Mouse (Mus musculus): Measurements from ENCODE around the gene Ralgapa1.
"Not testable (repeated sequence)": the region's sequence is repeated elsewhere in the genome, so short reads cannot be mapped to it uniquely, and the experiment has no call there.

Ralgapa1 gene

GRCm38 (mm10) chr12:55800144-55800543 is 20.8 kb downstream of the Ralgapa1 start:
- DNase-seq (ENCODE audit: low spot score in 2 of 2): no peak

- DNase-seq (ENCODE audit: low spot score in 2 of 2): no peak
Measured at GRCm38 (mm10) chr12:55798745-55799144, 22.2 kb downstream of the Ralgapa1 start.

GRCm38 (mm10) chr12:55797103-55797502 is 23.9 kb downstream of the Ralgapa1 start:
- no peak for DNase-seq (ENCODE audit: low spot score in 2 of 2)

GRCm38 (mm10) chr12:55794485-55794884 is 26.5 kb downstream of the Ralgapa1 start:
- DNase-seq (ENCODE audit: low spot score in 2 of 2): not testable (repeated sequence)

- DNase-seq (ENCODE audit: low spot score in 2 of 2): no peak
Measured at GRCm38 (mm10) chr12:55785252-55785651, 35.7 kb downstream of the Ralgapa1 start.

- no peak for DNase-seq (ENCODE audit: low spot score in 2 of 2)
Measured at GRCm38 (mm10) chr12:55782662-55783061, 38.3 kb downstream of the Ralgapa1 start.

GRCm38 (mm10) chr12:55778301-55778700 is 42.7 kb downstream of the Ralgapa1 start:
- DNase-seq (ENCODE audit: low spot score in 2 of 2): no peak

- no peak for DNase-seq (ENCODE audit: low spot score in 2 of 2)
Measured at GRCm38 (mm10) chr12:55777356-55777755, 43.6 kb downstream of the Ralgapa1 start.

- no peak for DNase-seq (ENCODE audit: low spot score in 2 of 2)
Measured at GRCm38 (mm10) chr12:55774316-55774715, 46.7 kb downstream of the Ralgapa1 start.

GRCm38 (mm10) chr12:55720319-55720718 is 100.6 kb downstream of the Ralgapa1 start:
- DNase-seq (ENCODE audit: low spot score in 2 of 2): no peak

GRCm38 (mm10) chr12:55705881-55706280 is 115.1 kb downstream of the Ralgapa1 start:
- DNase-seq (ENCODE audit: low spot score in 2 of 2): no peak

- no peak for DNase-seq (ENCODE audit: low spot score in 2 of 2)
Measured at GRCm38 (mm10) chr12:55666699-55667098, 154.3 kb downstream of the Ralgapa1 start.

- DNase-seq (ENCODE audit: low spot score in 2 of 2): not testable (repeated sequence)
Measured at GRCm38 (mm10) chr12:55663194-55663593, 157.8 kb downstream of the Ralgapa1 start.

GRCm38 (mm10) chr12:55648011-55648525 is 172.9 kb downstream of the Ralgapa1 start:
- DNase-seq (ENCODE audit: low spot score in 2 of 2): no peak

- DNase-seq (ENCODE audit: low spot score in 2 of 2): no peak
Measured at GRCm38 (mm10) chr12:55626711-55627110, 194.3 kb downstream of the Ralgapa1 start.

- no peak for DNase-seq (ENCODE audit: low spot score in 2 of 2)
Measured at GRCm38 (mm10) chr12:55623254-55623653, 197.7 kb downstream of the Ralgapa1 start.

GRCm38 (mm10) chr12:55622615-55623245 is 198.2 kb downstream of the Ralgapa1 start:
- no peak for DNase-seq (ENCODE audit: low spot score in 2 of 2)

- DNase-seq (ENCODE audit: low spot score in 2 of 2): no peak
Measured at GRCm38 (mm10) chr12:55620321-55620720, 200.6 kb downstream of the Ralgapa1 start.

- DNase-seq (ENCODE audit: low spot score in 2 of 2): no peak
Measured at GRCm38 (mm10) chr12:55610812-55611211, 210.2 kb downstream of the Ralgapa1 start.

GRCm38 (mm10) chr12:55607902-55608301 is 213.1 kb downstream of the Ralgapa1 start:
- no peak for DNase-seq (ENCODE audit: low spot score in 2 of 2)

- no peak for DNase-seq (ENCODE audit: low spot score in 2 of 2)
Measured at GRCm38 (mm10) chr12:55604411-55604810, 216.6 kb downstream of the Ralgapa1 start.

- no peak for DNase-seq (ENCODE audit: low spot score in 2 of 2)
Measured at GRCm38 (mm10) chr12:55600503-55600994, 220.4 kb downstream of the Ralgapa1 start.
